Mouse (Mus musculus) hindbrain, embryonic 15.5 days (tissue): ENCODE results near the gene Slc25a14. TPM values are rescaled to one million over a fixed set of nuclear protein-coding genes. Genes with fewer than 3 reads are reported as not detected.

ENCODE experiments used
- ATAC-seq: fragments of 200-750 bp; cut with Nextera tagmentation; 2 replicates; pipeline ENCODE4 v1.8.0; 2017; ENCODE audit warnings: low read depth, moderate number of reproducible peaks, moderate TSS enrichment; ENCODE audit not compliant: low FRiP score
- H3K27ac ChIP-seq: fragments of 300-500 bp; sonication (generic); replicated peaks from 2 replicates; pipeline ENCODE4 v1.5.1; 2015; ENCODE audit warnings: mild to moderate bottlenecking, inconsistent platforms
- H3K27me3 ChIP-seq: fragments of 300-500 bp; sonication (generic); 2 replicates; pipeline ENCODE4 v1.6.1; 2015; ENCODE audit warnings: control low read depth, inconsistent platforms
- H3K36me3 ChIP-seq: fragments of 300-500 bp; sonication (generic); 2 replicates; pipeline ENCODE4 v1.6.1; 2015; ENCODE audit warnings: control low read depth, inconsistent platforms
- H3K4me1 ChIP-seq: fragments of 300-500 bp; sonication (generic); replicated peaks from 2 replicates; pipeline ENCODE4 v1.6.1; 2015; ENCODE audit warnings: control low read depth, inconsistent platforms
- H3K4me2 ChIP-seq: fragments of 300-500 bp; sonication (generic); 2 replicates; pipeline ENCODE4 v1.6.1; 2015; ENCODE audit warnings: moderate library complexity, mild to moderate bottlenecking, inconsistent platforms
- H3K4me3 ChIP-seq: fragments of 300-500 bp; sonication (generic); 2 replicates; pipeline ENCODE4 v1.5.1; 2015; ENCODE audit warnings: mild to moderate bottlenecking, inconsistent platforms
- H3K9ac ChIP-seq: fragments of 300-500 bp; sonication (generic); 2 replicates; pipeline ENCODE4 v1.6.1; 2015; ENCODE audit warnings: inconsistent platforms
- H3K9me3 ChIP-seq: fragments of 300-500 bp; sonication (generic); 2 replicates; pipeline ENCODE4 v1.6.1; 2016; ENCODE audit warnings: control low read depth, inconsistent platforms
- WGBS: fragments of 180-500 bp; shearing (Covaris S2); methylation state at CpG from one replicate; pipeline ENCODE4 v1.1.7; 2015; 5-methylcytosine and 5-hydroxymethylcytosine counted together
- microRNA-seq: library from miRNA; unstranded; fragments of <30 nt; microRNA quantifications from one replicate; pipeline ENCODE4, GENCODE M21; 2016
- polyA plus RNA-seq: library from polyadenylated mRNA; unstranded; fragments of >200 nt; fragmentation: Nextera tagmentation; extraction: Ambion mirVana; gene quantifications from 2 replicates; pipeline ENCODE4 v1.2.1, GENCODE M21; 2015

The Slc25a14 gene
- polyA plus RNA-seq, 1 experiment from 2014 or later: 44.3 TPM

GRCm38 (mm10) chrX:48669588-48669987, 46.4 kb downstream of the Slc25a14 start:
- Histone ChIP-seq H3K9me3 (no peaks in the 10 kb centered on the region), H3K4me2 (no peak overlapping the region), H3K27ac (no peak overlapping the region), H3K9ac (no peak overlapping the region), H3K36me3 (no peaks in the 10 kb centered on the region), H3K27me3 (no peaks in the 10 kb centered on the region), H3K4me3 (no peak overlapping the region), H3K4me1 (no peaks in the 10 kb centered on the region)
- ATAC-seq: no peak
- 74% methylated on average over 3 of the region's 3 CpGs for WGBS

- no peaks in the 10 kb centered on the region for H3K4me1 ChIP-seq
- H3K27me3 ChIP-seq: no peaks in the 10 kb centered on the region
- no peak overlapping the region for H3K27ac ChIP-seq
- no peak for ATAC-seq
- H3K9ac ChIP-seq: no peak overlapping the region
- no peaks in the 10 kb centered on the region for H3K36me3 ChIP-seq
- H3K9me3 ChIP-seq: no peaks in the 10 kb centered on the region
- H3K4me2 ChIP-seq: no peak overlapping the region
- H3K4me3 ChIP-seq: no peak overlapping the region
- 76% methylated on average over 3 of the region's 3 CpGs for whole genome bisulfite sequencing
These were observed 48.5 kb downstream of the Slc25a14 start for GRCm38 (mm10) chrX:48671714-48672113.

GRCm38 (mm10) chrX:48674171-48674570, 51.0 kb downstream of the Slc25a14 start, which contains the start of gene Gpr119:
Gene Gpr119 (minus strand): TSS chrX:48674478.
- Histone ChIP-seq H3K9me3 (no peaks in the 10 kb centered on the region), H3K4me2 (no peak within 1 kb of the TSS), H3K4me1 (no peaks in the 10 kb centered on the region), H3K27ac (no peak within 1 kb of the TSS), H3K4me3 (no peak within 1 kb of the TSS), H3K36me3 (no peaks in the 10 kb centered on the region), H3K27me3 (no peaks in the 10 kb centered on the region), H3K9ac (no peak within 1 kb of the TSS)
- 71% methylated on average over 4 of the region's 4 CpGs for WGBS
- no peak for ATAC-seq

GRCm38 (mm10) chrX:48683451-48683850, 60.2 kb downstream of the Slc25a14 start:
- 16% methylated on average over 3 of the region's 3 CpGs for WGBS

GRCm38 (mm10) chrX:48683857-48684256, 60.6 kb downstream of the Slc25a14 start:
- Histone ChIP-seq H3K36me3 (no peaks in the 10 kb centered on the region), H3K9ac (no peak overlapping the region), H3K4me2 (no peak overlapping the region), H3K4me3 (no peak overlapping the region), H3K27me3 (no peaks in the 10 kb centered on the region), H3K9me3 (no peaks in the 10 kb centered on the region), H3K4me1 (no peaks in the 10 kb centered on the region), H3K27ac (no peak overlapping the region)
- 74% methylated on average over 5 of the region's 5 CpGs for WGBS
- no peak for ATAC-seq

More at GRCm38 (mm10) chrX:48683451-48683850, 60.2 kb downstream of the Slc25a14 start:
- H3K4me3 ChIP-seq: no peak overlapping the region
- no peaks in the 10 kb centered on the region for H3K4me1 ChIP-seq
- H3K27ac ChIP-seq: no peak overlapping the region
- no peak overlapping the region for H3K9ac ChIP-seq
- no peak for ATAC-seq
- no peak overlapping the region for H3K4me2 ChIP-seq
- H3K9me3 ChIP-seq: no peaks in the 10 kb centered on the region
- no peaks in the 10 kb centered on the region for H3K36me3 ChIP-seq
- no peaks in the 10 kb centered on the region for H3K27me3 ChIP-seq

- Histone ChIP-seq H3K9me3 (no peaks in the 10 kb centered on the region), H3K27ac (peak overlapping the region; percentile 70), H3K9ac (peak overlapping the region; percentile 22; the same call in 1 of the 2 replicates), H3K36me3 (no peaks in the 10 kb centered on the region), H3K27me3 (no peaks in the 10 kb centered on the region), H3K4me1 (peaks cover 10% of the 10 kb centered on the region), H3K4me2 (peak overlapping the region; percentile 63), H3K4me3 (peak overlapping the region; percentile 68)
- 15% methylated on average over 6 of the region's 6 CpGs for WGBS
- peak; percentile 92 for ATAC-seq
These were observed 71.2 kb downstream of the Slc25a14 start for GRCm38 (mm10) chrX:48694460-48694859.

- Histone ChIP-seq H3K4me1 (peaks cover 10% of the 10 kb centered on the region), H3K27me3 (no peaks in the 10 kb centered on the region), H3K9ac (peak within 1 kb of the TSS; percentile 47), H3K36me3 (no peaks in the 10 kb centered on the region), H3K9me3 (no peaks in the 10 kb centered on the region), H3K4me2 (peak within 1 kb of the TSS; percentile 63), H3K4me3 (peak within 1 kb of the TSS; percentile 68), H3K27ac (peak within 1 kb of the TSS; percentile 70)
- peak; percentile 99 for ATAC-seq
- 20% methylated on average over 42 of the region's 42 CpGs for WGBS
These were observed 71.7 kb downstream of the Slc25a14 start, which contains the start of gene Rbmx2 for GRCm38 (mm10) chrX:48694864-48695371. Gene Rbmx2 (plus strand): TSS chrX:48695004.

- no peaks in the 10 kb centered on the region for H3K27me3 ChIP-seq
- H3K9ac ChIP-seq: no peak overlapping the region
- H3K4me3 ChIP-seq: no peak overlapping the region
- ATAC-seq: no peak
- no peak overlapping the region for H3K27ac ChIP-seq
- no peaks in the 10 kb centered on the region for H3K36me3 ChIP-seq
- WGBS: 87% methylated on average over 10 of the region's 10 CpGs
- H3K4me1 ChIP-seq: no peaks in the 10 kb centered on the region
- no peaks in the 10 kb centered on the region for H3K9me3 ChIP-seq
- H3K4me2 ChIP-seq: no peak overlapping the region
These were observed 86.5 kb downstream of the Slc25a14 start for GRCm38 (mm10) chrX:48709701-48710100.

Small RNA genes lying within 50 kb of the gene (microRNA-seq; reads per million reads assigned to microRNA genes)
- not detected for gene Gm27828

Other genes starting within 250 kb of the Slc25a14 start
- gene Elf4, start 160.3 kb upstream of the Slc25a14 start, polyA plus RNA-seq: 0.58 and 0.80 TPM in 2 replicates
- 37.9 and 42.0 TPM in 2 replicates for gene Aifm1, start 109.8 kb upstream of the Slc25a14 start, polyA plus RNA-seq
- 88.9 and 96.7 TPM in 2 replicates for gene Rab33a, start 104.1 kb upstream of the Slc25a14 start, polyA plus RNA-seq
- gene Zfp280c, start 28.9 kb upstream of the Slc25a14 start, polyA plus RNA-seq: 7.7 and 9.9 TPM in 2 replicates
- gene Gpr119, start 51.1 kb downstream of the Slc25a14 start, polyA plus RNA-seq: not detected in 2 replicates
- gene Rbmx2, start 71.6 kb downstream of the Slc25a14 start, polyA plus RNA-seq: 19.0 and 23.4 TPM in 2 replicates